Mouse (Mus musculus) naive thymus-derived CD4-positive, alpha-beta T cell, adult 2 months (primary cell): ENCODE measurements around the gene Wdtc1.

Source experiments
- DNase-seq: peaks from one replicate; pipeline ENCODE4 v3.0.0-alpha.2; 2011; ENCODE audit warnings: low read depth

The Wdtc1 gene

GRCm38 (mm10) chr4:133281951-133282481, 71.3 kb downstream of the Wdtc1 start:
- DNase-seq = no peak

- DNase-seq = no peak
Measured at GRCm38 (mm10) chr4:133281513-133281912, 71.8 kb downstream of the Wdtc1 start.

GRCm38 (mm10) chr4:133278482-133278881, 74.8 kb downstream of the Wdtc1 start:
- no peak for DNase-seq

- DNase-seq = no peak
Measured at GRCm38 (mm10) chr4:133278067-133278466, 75.2 kb downstream of the Wdtc1 start.

- peak; percentile 94 for DNase-seq
Measured at GRCm38 (mm10) chr4:133277104-133278026, 75.9 kb downstream of the Wdtc1 start, which contains the start of gene Tmem222. Tmem222 (minus strand) TSS chr4:133277792.

GRCm38 (mm10) chr4:133270929-133271328, 82.4 kb downstream of the Wdtc1 start:
- DNase-seq = no peak

- no peak for DNase-seq
Measured at GRCm38 (mm10) chr4:133269596-133269995, 83.7 kb downstream of the Wdtc1 start.

GRCm38 (mm10) chr4:133268931-133269330, 84.3 kb downstream of the Wdtc1 start:
- no peak for DNase-seq

- DNase-seq = no peak
Measured at GRCm38 (mm10) chr4:133266248-133266880, 86.9 kb downstream of the Wdtc1 start.

- no peak for DNase-seq
Measured at GRCm38 (mm10) chr4:133265759-133266158, 87.5 kb downstream of the Wdtc1 start.

- no peak for DNase-seq
Measured at GRCm38 (mm10) chr4:133265297-133265696, 88.0 kb downstream of the Wdtc1 start.

GRCm38 (mm10) chr4:133264559-133264958, 88.7 kb downstream of the Wdtc1 start:
- DNase-seq = no peak

- peak; percentile 28 for DNase-seq
Measured at GRCm38 (mm10) chr4:133263756-133264155, 89.5 kb downstream of the Wdtc1 start.

GRCm38 (mm10) chr4:133262882-133263281, 90.4 kb downstream of the Wdtc1 start, which contains the start of gene Sytl1:
Sytl1 (minus strand) TSS chr4:133263113.
- peak; percentile 53 for DNase-seq

- no peak for DNase-seq
Measured at GRCm38 (mm10) chr4:133262375-133262765, 90.9 kb downstream of the Wdtc1 start.

GRCm38 (mm10) chr4:133261641-133262374, 91.5 kb downstream of the Wdtc1 start:
- peak; percentile 48 for DNase-seq

- DNase-seq = no peak
Measured at GRCm38 (mm10) chr4:133257798-133258408, 95.4 kb downstream of the Wdtc1 start.

GRCm38 (mm10) chr4:133257230-133257629, 96.1 kb downstream of the Wdtc1 start:
- no peak for DNase-seq

GRCm38 (mm10) chr4:133256820-133257219, 96.5 kb downstream of the Wdtc1 start:
- DNase-seq = no peak

- no peak for DNase-seq
Measured at GRCm38 (mm10) chr4:133255392-133255791, 97.9 kb downstream of the Wdtc1 start.

GRCm38 (mm10) chr4:133253412-133253811, 99.9 kb downstream of the Wdtc1 start:
- DNase-seq = no peak

GRCm38 (mm10) chr4:133252089-133252488, 101.2 kb downstream of the Wdtc1 start:
- no peak for DNase-seq
